8 mouse cellular contexts compared by ENCODE assay signal in genomic region chr13:100651439-100652186, GRCm38 (mm10). TPM values are rescaled to one million over a fixed set of nuclear protein-coding genes. Genes with fewer than 3 reads are reported as not detected.
DNase-seq lines count a peak whose midpoint lies in the region; ATAC-seq and TF ChIP-seq lines count a peak whose summit lies in the region.

Gene Taf9, plus strand, starts transcription at chr13:100651579.

- peak within 1 kb of the TSS; percentile 96 for H3K9ac ChIP-seq in kidney, postnatal 0 days (ENCODE audit: low read depth, low read length)
- peak within 1 kb of the TSS; percentile 95 for H3K9ac ChIP-seq in midbrain, embryonic 13.5 days (replicated peaks)

- no peaks in the 10 kb centered on the region for H3K9me3 ChIP-seq in kidney, postnatal 0 days (replicated peaks; ENCODE audit: low read length)
- no peaks in the 10 kb centered on the region for H3K9me3 ChIP-seq in forebrain, embryonic 10.5 days
- no peaks in the 10 kb centered on the region for H3K9me3 ChIP-seq in midbrain, embryonic 13.5 days

- H3K36me3 ChIP-seq in kidney, postnatal 0 days (ENCODE audit: insufficient read depth, low read length): 0 out of 2 replicates have a peak, but pooled peaks cover 3% of the 10 kb centered on the region
- peaks cover 43% of the 10 kb centered on the region for H3K36me3 ChIP-seq in forebrain, embryonic 10.5 days (replicated peaks)
- peaks cover 14% of the 10 kb centered on the region for H3K36me3 ChIP-seq in midbrain, embryonic 13.5 days

- H3K27me3 ChIP-seq in kidney, postnatal 0 days (ENCODE audit: insufficient read depth, low read length): no peaks in the 10 kb centered on the region
- H3K27me3 ChIP-seq in Patski: no peaks in the 10 kb centered on the region
- no peaks in the 10 kb centered on the region for H3K27me3 ChIP-seq in forebrain, embryonic 10.5 days (ENCODE audit: poor library complexity, severe bottlenecking)
- no peaks in the 10 kb centered on the region for H3K27me3 ChIP-seq in midbrain, embryonic 13.5 days

- in situ Hi-C loops in Patski (cut with MboI; ENCODE audit: low pct_unique_long_range_greater_than_20kb): no loop called here

- no peak for TF ChIP-seq CTCF in kidney, postnatal 0 days (IDR thresholded peaks at IDR 0.05; ENCODE audit: low read depth)
- no peak for TF ChIP-seq CTCF in Patski (IDR thresholded peaks at IDR 0.05)

- peak within 1 kb of the TSS; percentile 70 for H3K4me2 ChIP-seq in kidney, postnatal 0 days (ENCODE audit: low read length)
- peak within 1 kb of the TSS; percentile 87 for H3K4me2 ChIP-seq in midbrain, embryonic 13.5 days (replicated peaks)

- H3K27ac ChIP-seq in kidney, postnatal 0 days: peak within 1 kb of the TSS; percentile 96
- H3K27ac ChIP-seq in forebrain, embryonic 10.5 days: peak within 1 kb of the TSS; percentile 100
- H3K27ac ChIP-seq in midbrain, embryonic 13.5 days: peak within 1 kb of the TSS; percentile 97

- CTCF ChIA-PET in Patski (lab: Charles Lee): interaction anchor here (1.1 kb wide), 1 partner anchor 8 kb away, joined by 4 read pairs; no protein-coding TSS in a partner anchor

- 1% methylated on average over 61 of the region's 63 CpGs for WGBS in kidney, postnatal 0 days
- under 1% methylated on average over 62 of the region's 63 CpGs for WGBS in forebrain, embryonic 10.5 days
- WGBS in midbrain, embryonic 13.5 days: under 1% methylated on average over 34 of the region's 63 CpGs

- DNase-seq in kidney, postnatal 0 days (ENCODE audit: low spot score): no peak
- no peak for DNase-seq in kidney, postnatal 25 days
- DNase-seq in Patski (ENCODE audit: low read depth, low spot score): no peak
- no peak for DNase-seq in forebrain, embryonic 10.5 days (ENCODE audit: extremely low spot score, low spot score)
- no peak for DNase-seq in layer of hippocampus, postnatal 10 days (ENCODE audit: low spot score in 2 of 2)
- DNase-seq in right cerebral cortex, postnatal 10 days (ENCODE audit: low spot score in 2 of 2): no peak
- no peak for DNase-seq in thymus, adult 18-20 months

- ATAC-seq in kidney, postnatal 0 days (replicated peaks; ENCODE audit: low FRiP score, low read depth): peak; percentile 77
- peak; percentile 46 for ATAC-seq in Patski
- no peak for ATAC-seq in midbrain, embryonic 13.5 days

- H3K4me1 ChIP-seq in kidney, postnatal 0 days (replicated peaks; ENCODE audit: insufficient read depth, low read length): peaks cover 4% of the 10 kb centered on the region
- H3K4me1 ChIP-seq in forebrain, embryonic 10.5 days: peaks cover 9% of the 10 kb centered on the region
- H3K4me1 ChIP-seq in midbrain, embryonic 13.5 days (replicated peaks): peaks cover 13% of the 10 kb centered on the region

- H3K4me3 ChIP-seq in kidney, postnatal 0 days (replicated peaks; ENCODE audit: low read depth, low read length): peak within 1 kb of the TSS; percentile 95
- H3K4me3 ChIP-seq in forebrain, embryonic 10.5 days: peak within 1 kb of the TSS; percentile 74
- peak within 1 kb of the TSS; percentile 97 for H3K4me3 ChIP-seq in midbrain, embryonic 13.5 days (replicated peaks)

- POLR2A ChIA-PET in Patski (lab: Charles Lee): no interaction called here

RNA-seq across cellular contexts. Expression of gene Taf9, which starts in this region (rescaled TPM):
- polyA plus RNA-seq in kidney, postnatal 0 days (2015; fragmentation: Nextera tagmentation; extraction: Ambion mirVana): 17.0 and 17.4 TPM in 2 replicates
- polyA plus RNA-seq in Patski (2021): 11.1 TPM
- polyA plus RNA-seq in forebrain, embryonic 10.5 days (2016; fragmentation: Nextera tagmentation; extraction: Ambion mirVana): 15.1 and 18.8 TPM in 2 replicates
- total RNA-seq in layer of hippocampus, postnatal 10 days (2021): 10 to 100 TPM; 24.1 to 32.1 TPM
- polyA plus RNA-seq in midbrain, embryonic 13.5 days (2015; fragmentation: Nextera tagmentation; extraction: Ambion mirVana): 21.6 and 24.0 TPM in 2 replicates
